Mouse (Mus musculus) retina, adult 2 months (tissue): ENCODE data around the gene C4b.
"Not testable (repeated sequence)": the region's sequence is repeated elsewhere in the genome, so short reads cannot be mapped to it uniquely, and the experiment has no call there.

Experiments
- DNase-seq: peaks from one replicate; pipeline ENCODE4 v3.0.0-alpha.2; 2012; ENCODE audit warnings: low read depth, low spot score

C4b gene

DNA sequence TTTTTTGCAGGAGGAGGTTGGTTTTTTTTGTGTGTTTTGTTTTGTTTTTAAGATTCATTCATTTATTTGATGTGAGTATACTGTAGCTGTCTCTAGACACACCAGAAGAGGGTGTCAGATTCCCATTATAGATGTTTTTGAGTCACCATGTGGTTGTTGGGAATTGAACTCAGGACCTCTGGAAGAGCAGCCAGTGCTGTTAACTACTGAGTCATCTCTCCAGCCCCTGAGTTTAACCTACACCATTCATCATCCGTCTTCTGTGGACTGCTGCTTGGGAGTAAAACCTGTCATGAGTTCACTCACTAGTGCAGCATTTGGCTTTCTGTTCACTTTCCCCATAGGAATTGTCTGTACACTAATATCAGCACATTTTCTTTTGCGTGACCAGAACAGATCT lies 37.2 kb downstream of the C4b start:
- DNase-seq, result not testable (repeated sequence)

DNA sequence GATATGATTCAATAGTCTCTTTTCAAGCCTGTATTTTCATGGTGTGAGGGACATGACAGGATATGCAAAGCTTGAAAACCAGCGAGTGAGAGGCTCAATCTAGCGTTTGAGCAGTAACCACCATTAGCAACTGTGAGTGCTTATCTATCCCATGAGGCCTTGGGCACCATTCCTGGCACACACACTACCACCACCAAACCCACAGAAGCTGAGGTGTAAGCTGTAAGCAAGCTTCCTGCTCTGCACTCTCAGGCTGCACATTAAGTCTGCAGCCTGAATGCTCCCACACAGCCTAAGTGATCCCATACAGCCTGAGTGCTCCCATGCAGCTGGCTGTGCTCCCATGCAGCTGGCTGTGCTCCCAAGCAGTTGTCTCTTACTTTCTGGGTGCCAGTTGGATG lies 43.0 kb downstream of the C4b start:
- no peak for DNase-seq

DNA sequence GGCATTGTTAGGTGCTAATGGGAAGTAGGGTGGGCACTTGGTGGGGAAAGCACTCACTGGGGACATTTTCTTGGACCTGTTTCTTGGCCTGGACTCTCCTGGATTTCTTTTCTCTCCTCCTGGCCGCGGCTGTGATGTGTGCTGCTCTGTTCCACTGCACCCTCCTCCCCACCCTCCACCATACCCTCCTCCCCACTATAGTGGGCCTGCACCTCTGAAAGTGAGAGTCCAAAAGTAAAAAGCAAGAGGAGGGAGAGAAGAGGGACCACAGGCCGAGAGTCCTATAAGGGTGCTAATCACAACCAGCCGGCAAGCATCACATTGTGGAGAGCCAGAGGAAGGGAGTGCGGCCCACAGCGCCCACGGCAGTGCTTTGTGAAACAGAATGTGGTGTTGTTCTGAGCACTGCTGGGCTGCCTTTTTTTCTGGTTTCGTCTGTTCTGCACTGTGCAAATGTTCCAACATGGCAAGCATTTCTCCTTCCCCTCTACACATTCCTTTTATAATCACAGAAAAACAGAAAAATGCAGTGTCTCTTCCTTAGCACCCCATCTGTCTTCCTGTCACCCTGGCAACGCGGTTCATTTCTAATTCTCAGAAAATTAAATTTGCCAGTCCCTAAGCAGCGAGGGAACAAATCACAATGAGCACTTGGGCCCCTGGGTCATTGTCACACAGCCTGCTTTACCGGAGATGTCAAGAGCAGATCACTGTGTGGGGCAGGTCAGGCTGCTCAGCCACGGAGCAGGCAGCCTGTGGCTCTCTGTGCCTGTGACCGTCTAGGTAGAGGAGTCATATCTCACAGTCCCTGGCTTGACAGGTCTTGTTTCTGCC lies 43.9 kb downstream of the C4b start:
- DNase-seq, result no peak

DNA sequence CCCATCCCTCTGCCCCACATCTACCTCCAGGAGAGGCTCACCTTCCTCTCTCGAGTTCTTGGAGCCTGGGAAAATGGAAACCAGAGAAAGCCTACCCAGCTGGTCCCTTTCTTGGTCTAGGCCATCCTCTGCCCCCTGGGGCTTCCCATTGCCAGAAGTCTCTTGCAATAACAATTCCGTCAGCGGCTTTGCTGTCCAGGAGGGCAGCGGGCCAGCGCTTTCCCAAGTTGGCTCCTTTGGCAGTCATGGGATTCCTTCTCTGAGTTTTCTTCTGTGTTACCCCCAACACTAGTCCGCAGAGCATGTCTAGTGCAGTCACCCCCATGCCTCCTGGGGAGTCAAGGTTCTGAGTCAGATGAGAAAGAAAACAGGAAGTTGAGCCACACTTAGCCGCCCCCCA lies 50.8 kb downstream of the C4b start:
- no peak for DNase-seq

DNA sequence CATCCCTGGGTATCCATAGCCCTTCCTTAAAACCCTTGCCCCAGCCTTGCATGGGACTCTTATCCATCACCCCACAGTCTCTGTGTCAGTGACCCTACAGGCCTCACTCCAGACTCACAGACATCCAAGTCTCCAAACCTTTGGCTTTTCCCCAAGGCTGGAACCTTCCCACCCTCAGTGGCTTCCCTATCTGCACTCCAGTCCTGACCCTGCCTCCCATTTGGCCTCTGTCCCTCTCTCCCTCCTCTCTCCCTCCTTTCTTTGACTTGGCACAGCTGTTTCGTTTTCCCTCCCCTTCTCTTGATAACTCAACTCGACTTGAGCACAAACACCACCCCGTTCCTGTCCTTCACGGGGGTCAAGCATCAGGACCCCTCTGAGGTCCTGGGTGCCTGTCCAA lies 53.2 kb downstream of the C4b start:
- no peak for DNase-seq

DNA sequence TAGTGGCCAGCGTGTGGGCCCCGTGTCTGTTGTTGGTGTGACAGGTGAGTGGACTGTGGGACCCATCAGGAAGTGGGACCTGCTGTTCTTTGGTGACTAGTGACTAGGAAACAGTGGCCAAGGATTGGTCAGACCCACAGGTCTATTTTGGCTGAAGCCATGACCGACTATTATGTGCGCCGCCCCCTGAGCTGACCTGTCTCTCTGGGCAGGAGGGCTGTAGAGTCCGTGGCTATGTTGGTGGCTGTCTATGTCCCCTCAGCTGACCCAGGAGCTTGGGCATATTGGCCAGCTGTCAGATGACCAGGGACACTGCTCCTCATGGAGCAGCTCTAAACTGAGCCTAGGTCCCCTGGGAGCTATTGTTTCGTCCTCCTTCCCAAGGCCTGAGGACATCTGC lies 54.8 kb downstream of the C4b start:
- DNase-seq, result no peak

DNA sequence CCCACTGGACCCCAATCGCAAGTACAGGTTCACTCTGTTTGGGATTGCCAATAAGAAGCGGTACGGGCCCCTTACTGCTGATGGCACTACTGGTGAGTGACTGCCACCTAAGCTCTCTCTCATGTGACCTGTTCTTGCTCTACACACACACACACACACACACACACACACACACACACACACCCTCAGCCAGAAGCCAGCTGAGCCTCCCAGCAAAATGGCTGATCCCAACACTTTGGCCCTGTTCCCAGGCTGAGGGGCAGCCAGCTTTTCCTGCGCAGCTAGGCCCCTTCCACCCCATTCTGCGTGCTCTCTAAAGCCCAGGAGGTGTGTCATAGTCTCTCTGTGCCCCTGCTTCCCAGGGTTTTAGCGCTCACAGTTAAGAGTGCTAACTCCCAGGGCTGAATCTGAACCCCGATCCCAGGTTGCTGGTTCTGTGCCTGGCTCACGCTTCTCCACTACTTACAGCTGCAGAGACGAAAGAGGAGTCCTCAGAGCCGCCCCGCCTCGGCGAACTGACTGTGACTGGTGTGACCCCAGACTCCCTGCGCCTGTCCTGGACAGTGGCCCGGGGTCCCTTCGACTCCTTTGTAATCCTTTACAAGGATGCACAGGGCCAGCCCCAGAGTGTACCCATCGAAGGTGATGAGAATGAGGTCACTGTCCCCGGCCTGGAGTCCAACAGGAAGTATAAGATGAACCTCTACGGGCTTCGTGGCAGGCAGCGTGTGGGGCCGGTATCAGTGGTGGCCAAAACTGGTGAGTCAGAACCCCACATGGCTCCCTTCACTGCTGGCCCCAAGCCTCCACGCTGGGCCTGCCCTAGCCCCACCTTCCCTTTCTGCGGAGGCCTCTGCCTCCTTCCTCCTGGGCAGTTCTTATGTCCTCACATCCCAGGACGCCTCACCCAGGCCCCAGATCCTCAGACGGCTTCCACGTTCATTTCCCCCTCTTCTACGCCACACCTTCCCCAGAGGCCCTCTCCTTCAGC lies 58.3 kb downstream of the C4b start:
- DNase-seq, result no peak

DNA sequence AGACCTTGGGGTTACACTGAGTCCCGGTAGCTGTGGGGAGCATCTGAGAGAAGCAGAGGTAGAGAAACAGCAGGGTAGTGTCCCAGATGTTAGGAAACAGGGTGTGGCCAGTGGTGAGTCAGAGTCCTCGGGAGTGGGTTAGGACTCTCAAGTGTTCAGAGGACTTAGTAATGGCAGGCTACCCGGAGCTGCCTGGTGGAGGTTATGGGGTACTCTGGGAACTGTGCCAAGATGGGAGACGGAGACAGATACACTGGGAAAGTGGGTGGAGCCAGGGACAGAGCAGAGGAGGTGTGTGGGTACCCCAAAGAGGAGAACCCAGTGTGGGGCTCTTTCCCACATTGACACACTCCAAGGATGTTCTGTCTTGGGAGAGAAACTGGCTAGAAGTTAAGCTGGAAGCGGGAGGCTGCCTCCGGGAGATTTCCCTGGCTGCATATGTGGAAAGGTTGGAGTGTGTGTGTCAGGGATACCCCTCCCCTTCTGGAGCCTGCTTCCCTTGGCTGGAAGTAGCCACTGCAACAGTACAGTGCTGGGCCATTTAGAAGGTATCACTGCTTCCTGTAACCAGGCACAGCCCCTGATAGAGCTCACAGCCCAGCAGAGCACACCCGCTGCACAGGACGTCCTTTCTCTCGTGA lies 59.3 kb downstream of the C4b start:
- no peak for DNase-seq

DNA sequence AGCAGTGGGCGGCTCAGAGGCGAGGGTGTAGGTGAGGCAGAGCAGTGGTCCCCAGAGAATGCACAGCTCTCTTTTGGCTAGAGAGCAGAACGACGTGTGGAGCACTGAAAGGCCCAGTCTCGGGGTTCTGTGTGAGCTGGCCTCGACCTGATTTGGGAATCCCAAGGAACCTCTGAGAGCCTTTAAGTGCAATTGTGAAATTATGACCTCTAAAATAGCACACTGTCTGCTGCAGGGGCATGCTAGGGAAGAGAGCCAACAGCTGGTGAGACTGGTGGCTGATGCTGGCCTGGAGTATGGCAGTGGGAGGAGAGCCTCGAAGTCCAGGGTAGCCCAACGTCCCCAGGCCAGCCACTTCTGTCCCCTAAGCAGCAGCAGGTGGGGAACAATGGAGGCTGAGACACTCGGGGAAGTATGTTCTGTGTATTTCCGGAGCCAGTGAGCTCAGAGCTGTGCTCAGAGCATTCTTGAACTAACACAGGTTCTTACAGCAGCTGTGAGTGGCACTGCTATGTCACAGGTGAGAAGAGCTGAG lies 59.9 kb downstream of the C4b start:
- no peak for DNase-seq

DNA sequence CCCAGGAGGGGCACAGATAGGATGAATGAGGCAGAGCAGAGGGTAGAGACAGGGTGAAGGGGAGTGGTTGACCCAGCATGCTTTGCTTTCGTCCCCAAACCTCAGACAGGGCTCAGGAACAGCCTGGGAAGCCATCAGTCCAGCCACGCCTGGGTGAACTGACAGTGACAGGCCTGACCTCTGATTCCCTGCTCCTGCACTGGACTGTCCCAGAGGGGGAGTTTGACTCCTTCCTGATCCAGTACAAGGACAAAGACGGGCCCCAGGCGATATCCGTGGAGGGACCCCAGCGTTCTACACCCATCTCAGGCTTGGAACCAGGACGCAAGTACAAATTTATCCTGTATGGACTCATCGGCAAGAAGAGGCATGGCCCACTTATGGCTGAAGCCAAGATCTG lies 60.5 kb downstream of the C4b start:
- DNase-seq, result no peak

DNA sequence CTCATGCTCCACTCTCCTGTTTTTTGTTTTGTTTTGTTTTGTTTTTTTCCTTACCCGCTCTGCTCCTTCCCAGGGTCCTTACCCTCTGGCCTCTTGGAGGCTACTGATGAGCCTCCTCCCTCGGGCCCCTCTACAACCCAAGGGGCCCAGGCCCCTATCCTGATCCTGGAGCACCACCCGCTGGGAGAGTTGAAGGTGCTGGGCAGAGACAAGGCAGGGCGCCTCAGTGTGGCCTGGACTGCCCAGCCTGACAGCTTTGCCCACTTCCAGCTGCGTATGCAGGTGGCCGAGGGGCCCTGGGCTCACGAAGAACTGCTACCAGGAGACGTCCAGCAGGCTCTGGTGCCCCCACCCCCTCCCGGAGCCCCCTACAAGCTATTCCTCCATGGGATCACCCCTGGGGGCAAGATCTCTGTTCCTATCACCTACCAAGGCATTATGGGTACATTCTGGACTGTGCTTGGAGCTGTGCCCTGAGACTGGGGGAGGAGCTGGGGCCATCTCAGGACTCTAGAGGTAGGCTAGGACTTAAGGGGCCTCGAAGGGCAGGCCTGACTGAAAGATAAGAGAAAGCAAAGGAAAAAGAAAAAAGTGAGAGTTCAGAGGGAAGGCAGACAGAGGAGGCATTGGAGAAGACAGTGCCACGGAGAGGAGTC lies 61.7 kb downstream of the C4b start:
- DNase-seq, result no peak

DNA sequence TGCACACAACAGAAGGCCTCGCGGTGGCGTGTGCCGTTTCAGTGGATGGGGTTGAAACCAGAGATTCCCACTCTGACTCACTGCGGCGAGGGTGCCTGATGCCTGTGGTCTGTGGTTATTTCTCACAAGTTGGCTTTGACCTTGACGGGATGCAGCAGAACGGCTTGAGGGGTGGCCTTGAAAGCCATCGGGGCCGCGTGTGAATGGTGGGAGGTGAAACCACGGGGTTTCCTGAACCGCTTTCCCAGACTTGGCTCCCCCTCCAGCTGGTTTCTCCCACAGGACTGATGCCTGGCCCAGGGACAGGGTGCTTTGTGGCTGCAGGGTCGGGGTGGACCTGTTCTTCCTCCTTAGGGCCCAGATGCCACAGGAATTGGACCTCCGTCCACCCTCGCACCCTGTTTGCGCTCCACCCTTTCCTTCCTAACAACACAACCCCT lies 62.5 kb downstream of the C4b start:
- no peak for DNase-seq

DNA sequence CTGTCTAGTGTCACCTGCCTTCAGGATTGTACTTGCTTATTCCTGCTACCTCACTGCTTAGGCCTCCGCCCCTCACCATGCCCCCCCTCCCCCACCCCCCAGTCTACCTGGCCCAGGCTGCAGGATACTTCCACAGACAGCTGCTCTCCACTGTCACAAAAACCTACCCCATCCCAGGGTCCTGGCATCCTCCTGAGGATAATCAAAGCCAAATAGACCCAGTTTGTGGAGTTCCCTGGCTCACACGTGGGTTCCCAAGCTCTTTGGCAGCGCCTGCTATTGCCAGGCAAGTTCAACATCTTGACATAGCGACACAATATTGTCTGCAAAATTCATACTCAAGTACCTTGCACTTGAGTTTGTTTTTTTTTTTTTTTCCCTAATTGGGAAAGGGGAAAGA lies 63.1 kb downstream of the C4b start:
- no peak for DNase-seq

DNA sequence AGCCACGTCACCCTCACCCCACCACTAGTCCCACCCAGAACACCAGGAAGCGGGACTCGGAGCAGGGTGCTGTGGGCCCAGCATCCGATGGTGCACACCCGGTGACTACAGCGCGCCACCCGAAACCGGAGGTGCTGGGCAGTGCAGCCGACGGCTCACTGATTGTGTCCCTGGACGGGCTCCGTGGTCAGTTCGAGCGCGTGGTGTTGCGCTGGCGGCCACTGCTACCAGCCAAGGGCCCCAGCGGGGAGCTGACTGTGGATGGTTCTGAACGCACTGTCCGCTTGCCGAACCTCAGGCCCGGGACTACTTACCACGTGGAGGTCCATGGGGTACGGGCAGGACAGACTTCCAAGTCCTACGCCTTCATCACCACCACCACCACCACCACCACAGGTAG lies 63.5 kb downstream of the C4b start:
- DNase-seq, result no peak
